Mouse (Mus musculus) intestine, embryonic 14.5 days (tissue): ENCODE data around the gene Terf2. TPM values are rescaled to one million over a fixed set of nuclear protein-coding genes. Genes with fewer than 3 reads are reported as not detected.
A peak's percentile ranks its signal among the peaks of the same experiment; 100 is the strongest.

Experiments
- ATAC-seq: fragments of 200-750 bp; cut with Nextera tagmentation; replicated peaks from 2 replicates; pipeline ENCODE4 v1.8.0; 2017; ENCODE audit warnings: low read depth, moderate number of reproducible peaks, moderate TSS enrichment, moderate library complexity; ENCODE audit not compliant: low FRiP score, low TSS enrichment
- DNase-seq: peaks from one replicate; pipeline ENCODE4 v3.0.0-alpha.2; 2018; ENCODE audit warnings: low spot score
- H3K27ac ChIP-seq: fragments of 300-500 bp; sonication (generic); 2 replicates; pipeline ENCODE4 v1.5.1; 2014; ENCODE audit warnings: low read depth, mild to moderate bottlenecking, control low read depth
- H3K27me3 ChIP-seq: fragments of 300-500 bp; sonication (generic); replicated peaks from 2 replicates; pipeline ENCODE4 v1.6.1; 2014; ENCODE audit warnings: low read length, control low read depth; ENCODE audit not compliant: control insufficient read depth, insufficient read depth
- H3K36me3 ChIP-seq: fragments of 300-500 bp; sonication (generic); 2 replicates; pipeline ENCODE4 v1.6.1; 2014; ENCODE audit warnings: low read length, control low read depth; ENCODE audit not compliant: control insufficient read depth, insufficient read depth
- H3K4me1 ChIP-seq: fragments of 300-500 bp; sonication (generic); replicated peaks from 2 replicates; pipeline ENCODE4 v1.6.1; 2014; ENCODE audit warnings: low read length, control low read depth, mixed read lengths; ENCODE audit not compliant: control insufficient read depth, insufficient read depth
- H3K4me2 ChIP-seq: fragments of 300-500 bp; sonication (generic); 2 replicates; pipeline ENCODE4 v1.6.1; 2014; ENCODE audit warnings: low read length
- H3K4me3 ChIP-seq: fragments of 300-500 bp; sonication (generic); 2 replicates; pipeline ENCODE4 v1.5.1; 2014; ENCODE audit warnings: low read depth, low read length, control low read depth, mixed read lengths
- H3K9ac ChIP-seq: fragments of 300-500 bp; sonication (generic); 2 replicates; pipeline ENCODE4 v1.6.1; 2014; ENCODE audit warnings: mild to moderate bottlenecking, low read length
- H3K9me3 ChIP-seq: fragments of 300-500 bp; sonication (generic); 2 replicates; pipeline ENCODE4 v1.6.1; 2016; ENCODE audit warnings: low read length, control low read depth; ENCODE audit not compliant: control insufficient read depth
- WGBS: fragments of 180-500 bp; shearing (Covaris S2); extraction: QIAGEN DNeasy Blood & Tissue Kit; methylation state at CpG from one replicate; pipeline ENCODE4 v1.1.7; 2014; 5-methylcytosine and 5-hydroxymethylcytosine counted together
- polyA plus RNA-seq: library from polyadenylated mRNA; unstranded; fragments of >200 nt; fragmentation: Nextera tagmentation; extraction: Ambion mirVana; gene quantifications from 2 replicates; pipeline ENCODE4 v1.2.1, GENCODE M21; 2014

The Terf2 gene
- polyA plus RNA-seq, 1 experiment from 2014 or later = 14.9 TPM

GRCm38 (mm10) chr8:107056076-107056972 is 40.0 kb downstream of the Terf2 start, which contains the start of the genes Cog8 and Nip7:
Gene Cog8, minus strand, starts transcription at chr8:107056689.
Gene Nip7, plus strand, starts transcription at chr8:107056877.
- Histone ChIP-seq H3K4me2 (peak within 1 kb of the TSS; percentile 96), H3K36me3 (peaks cover 56% of the 10 kb centered on the region), H3K27ac (peak within 1 kb of the TSS; percentile 62), H3K4me3 (peak within 1 kb of the TSS; percentile 90), H3K9me3 (no peaks in the 10 kb centered on the region), H3K4me1 (peaks cover 15% of the 10 kb centered on the region; the same call in 1 of the 2 replicates), H3K27me3 (no peaks in the 10 kb centered on the region), H3K9ac (peak within 1 kb of the TSS; percentile 76)
- ATAC-seq (peak; percentile 90), DNase-seq (peak; percentile 95)
- WGBS = under 1% methylated on average over 88 of the region's 88 CpGs

GRCm38 (mm10) chr8:107052046-107052445 is 44.3 kb downstream of the Terf2 start:
- no peak overlapping the region for H3K9ac ChIP-seq
- H3K9me3 ChIP-seq = no peaks in the 10 kb centered on the region
- 97% methylated on average over 8 of the region's 8 CpGs for WGBS
- no peak for DNase-seq
- H3K4me1 ChIP-seq = peaks cover 9% of the 10 kb centered on the region; the same call in 1 of the 2 replicates
- H3K36me3 ChIP-seq = peaks cover 60% of the 10 kb centered on the region
- no peak overlapping the region for H3K27ac ChIP-seq
- no peaks in the 10 kb centered on the region for H3K27me3 ChIP-seq
- ATAC-seq = no peak
- no peak overlapping the region for H3K4me3 ChIP-seq
- no peak overlapping the region for H3K4me2 ChIP-seq

GRCm38 (mm10) chr8:107049480-107049879 is 46.9 kb downstream of the Terf2 start:
- Histone ChIP-seq H3K4me1 (no peaks in the 10 kb centered on the region; the same call in 1 of the 2 replicates), H3K4me3 (no peak overlapping the region), H3K27me3 (no peaks in the 10 kb centered on the region), H3K36me3 (peaks cover 82% of the 10 kb centered on the region), H3K4me2 (peak overlapping the region; percentile 82), H3K27ac (no peak overlapping the region), H3K9me3 (no peaks in the 10 kb centered on the region), H3K9ac (no peak overlapping the region)
- WGBS = 94% methylated on average over 4 of the region's 4 CpGs
- DNase-seq (no peak), ATAC-seq (no peak)

- Histone ChIP-seq H3K27me3 (no peaks in the 10 kb centered on the region), H3K4me2 (peak within 1 kb of the TSS; percentile 82), H3K36me3 (peaks cover 83% of the 10 kb centered on the region), H3K4me1 (no peaks in the 10 kb centered on the region; the same call in 1 of the 2 replicates), H3K9ac (peak within 1 kb of the TSS; percentile 86), H3K9me3 (no peaks in the 10 kb centered on the region), H3K27ac (peak within 1 kb of the TSS; percentile 92), H3K4me3 (peak within 1 kb of the TSS; percentile 78)
- DNase-seq = peak; percentile 86
- ATAC-seq = peak; percentile 75
- under 1% methylated on average over 84 of the region's 87 CpGs for WGBS
Measured at GRCm38 (mm10) chr8:107048061-107048941, 48.0 kb downstream of the Terf2 start, which contains the start of gene Pdf. Gene Pdf, minus strand, starts transcription at chr8:107048614.

GRCm38 (mm10) chr8:107046976-107047375 is 49.4 kb downstream of the Terf2 start:
- H3K4me3 ChIP-seq = peak overlapping the region; percentile 78; the same call in 1 of the 2 replicates
- H3K27me3 ChIP-seq = no peaks in the 10 kb centered on the region
- H3K4me2 ChIP-seq = peak overlapping the region; percentile 82; the same call in 1 of the 2 replicates
- no peak overlapping the region for H3K9ac ChIP-seq
- peaks cover 83% of the 10 kb centered on the region for H3K36me3 ChIP-seq
- ATAC-seq (no peak), DNase-seq (no peak)
- 83% methylated on average over 5 of the region's 5 CpGs for WGBS
- no peak overlapping the region for H3K27ac ChIP-seq
- H3K4me1 ChIP-seq = no peaks in the 10 kb centered on the region; the same call in 1 of the 2 replicates
- H3K9me3 ChIP-seq = no peaks in the 10 kb centered on the region

- H3K27me3 ChIP-seq = no peaks in the 10 kb centered on the region
- ATAC-seq (no peak), DNase-seq (no peak)
- H3K4me1 ChIP-seq = no peaks in the 10 kb centered on the region; the same call in 1 of the 2 replicates
- H3K27ac ChIP-seq = no peak overlapping the region
- H3K4me3 ChIP-seq = no peak overlapping the region
- no peaks in the 10 kb centered on the region for H3K9me3 ChIP-seq
- H3K9ac ChIP-seq = no peak overlapping the region
- WGBS = 89% methylated on average over 6 of the region's 6 CpGs
- H3K36me3 ChIP-seq = peaks cover 79% of the 10 kb centered on the region
- no peak overlapping the region for H3K4me2 ChIP-seq
Measured at GRCm38 (mm10) chr8:107045478-107045877, 50.9 kb downstream of the Terf2 start.

GRCm38 (mm10) chr8:107040632-107041031 is 55.7 kb downstream of the Terf2 start:
- H3K27ac ChIP-seq = no peak overlapping the region
- H3K4me2 ChIP-seq = no peak overlapping the region
- H3K9me3 ChIP-seq = no peaks in the 10 kb centered on the region
- no peak overlapping the region for H3K9ac ChIP-seq
- no peaks in the 10 kb centered on the region for H3K4me1 ChIP-seq
- H3K27me3 ChIP-seq = no peaks in the 10 kb centered on the region
- peaks cover 79% of the 10 kb centered on the region for H3K36me3 ChIP-seq
- no peak overlapping the region for H3K4me3 ChIP-seq
- DNase-seq (no peak), ATAC-seq (no peak)
- 79% methylated on average over 7 of the region's 7 CpGs for WGBS

GRCm38 (mm10) chr8:107036626-107037025 is 59.7 kb downstream of the Terf2 start:
- Histone ChIP-seq H3K4me1 (peaks cover 10% of the 10 kb centered on the region), H3K9me3 (no peaks in the 10 kb centered on the region), H3K27ac (no peak overlapping the region), H3K4me3 (no peak overlapping the region), H3K27me3 (no peaks in the 10 kb centered on the region), H3K9ac (no peak overlapping the region), H3K36me3 (peaks cover 39% of the 10 kb centered on the region), H3K4me2 (no peak overlapping the region)
- no peak for ATAC-seq
- 81% methylated on average over 8 of the region's 8 CpGs for WGBS
- no peak for DNase-seq
